Mouse (Mus musculus): Measurements from ENCODE around the gene Wwox. TPM values are rescaled to one million over a fixed set of nuclear protein-coding genes. Genes with fewer than 3 reads are reported as not detected.

Wwox gene
- polyA plus RNA-seq, 1 experiment from 2014 or later, result 3.5 TPM

- 50% methylated on average over 16 of the region's 16 CpGs for WGBS (ENCODE audit: insufficient replicate concordance)
- no peaks in the 10 kb centered on the region for H3K9me3 ChIP-seq (replicated peaks; ENCODE audit: control insufficient read depth, low read length)
- peak; percentile 83 for ATAC-seq (ENCODE audit: low read depth)
- H3K4me1 ChIP-seq (ENCODE audit: control insufficient read depth, low read depth, low read length), result no peaks in the 10 kb centered on the region; the same call in 1 of the 2 replicates
- no peak overlapping the region for H3K4me2 ChIP-seq (ENCODE audit: low read depth, low read length)
- H3K36me3 ChIP-seq (ENCODE audit: control insufficient read depth, insufficient read depth), result no peaks in the 10 kb centered on the region
- no peaks in the 10 kb centered on the region for H3K27me3 ChIP-seq (ENCODE audit: control insufficient read depth, insufficient read depth, low read depth, low read length)
- peak overlapping the region; percentile 66; the same call in 1 of the 2 replicates for H3K27ac ChIP-seq (ENCODE audit: low read length)
- H3K9ac ChIP-seq (ENCODE audit: low read depth, low read length), result no peak overlapping the region
- H3K4me3 ChIP-seq (ENCODE audit: low read depth, low read length), result no peak overlapping the region
Measured at GRCm38 (mm10) chr8:114568531-114569166, 129.2 kb downstream of the Wwox start.

- H3K4me3 ChIP-seq (ENCODE audit: low read depth, low read length), result no peak overlapping the region
- no peaks in the 10 kb centered on the region for H3K9me3 ChIP-seq (replicated peaks; ENCODE audit: control insufficient read depth, low read length)
- no peaks in the 10 kb centered on the region for H3K27me3 ChIP-seq (ENCODE audit: control insufficient read depth, insufficient read depth, low read depth, low read length)
- no peak overlapping the region for H3K27ac ChIP-seq (ENCODE audit: low read length)
- no peak overlapping the region for H3K9ac ChIP-seq (ENCODE audit: low read depth, low read length)
- no peak overlapping the region for H3K4me2 ChIP-seq (ENCODE audit: low read depth, low read length)
- no peaks in the 10 kb centered on the region for H3K4me1 ChIP-seq (ENCODE audit: control insufficient read depth, low read depth, low read length)
- H3K36me3 ChIP-seq (ENCODE audit: control insufficient read depth, insufficient read depth), result no peaks in the 10 kb centered on the region
- no peak for ATAC-seq (ENCODE audit: low read depth)
- 42% methylated on average over 4 of the region's 4 CpGs for WGBS (ENCODE audit: insufficient replicate concordance)
Measured at GRCm38 (mm10) chr8:114573014-114573746, 133.7 kb downstream of the Wwox start.

GRCm38 (mm10) chr8:114573747-114574093, 134.3 kb downstream of the Wwox start:
- Histone ChIP-seq H3K4me3 (ENCODE audit: low read depth, low read length) (no peak overlapping the region), H3K27me3 (ENCODE audit: control insufficient read depth, insufficient read depth, low read depth, low read length) (no peaks in the 10 kb centered on the region), H3K4me2 (ENCODE audit: low read depth, low read length) (no peak overlapping the region), H3K4me1 (ENCODE audit: control insufficient read depth, low read depth, low read length) (no peaks in the 10 kb centered on the region), H3K9ac (ENCODE audit: low read depth, low read length) (no peak overlapping the region), H3K36me3 (ENCODE audit: control insufficient read depth, insufficient read depth) (no peaks in the 10 kb centered on the region), H3K9me3 (replicated peaks; ENCODE audit: control insufficient read depth, low read length) (no peaks in the 10 kb centered on the region), H3K27ac (ENCODE audit: low read length) (no peak overlapping the region)
- 59% methylated on average over 8 of the region's 8 CpGs for WGBS (ENCODE audit: insufficient replicate concordance)
- ATAC-seq (ENCODE audit: low read depth), result no peak

DNA sequence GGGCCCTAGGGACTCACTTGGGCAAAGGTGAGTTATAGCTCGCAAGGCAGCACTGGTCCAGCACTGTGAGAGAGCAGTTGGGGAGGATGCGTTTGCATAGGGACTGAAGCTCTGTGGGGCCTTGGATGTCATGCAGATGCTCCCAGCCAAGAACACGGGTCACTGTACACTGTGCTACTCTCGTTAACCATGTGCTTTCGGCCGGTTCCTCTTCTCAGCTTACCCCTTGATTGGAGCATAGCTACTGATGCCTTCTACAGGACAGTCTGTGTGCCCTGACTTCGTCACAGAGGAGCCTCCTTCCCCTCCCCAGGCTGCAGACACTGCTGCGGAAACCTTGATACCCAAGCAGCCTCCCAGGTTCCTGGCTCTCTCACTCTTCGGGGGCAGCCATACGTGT, 139.8 kb downstream of the Wwox start:
- no peak overlapping the region for H3K4me2 ChIP-seq (ENCODE audit: low read depth, low read length)
- no peak overlapping the region for H3K9ac ChIP-seq (ENCODE audit: low read depth, low read length)
- H3K36me3 ChIP-seq (ENCODE audit: control insufficient read depth, insufficient read depth), result no peaks in the 10 kb centered on the region
- no peaks in the 10 kb centered on the region for H3K9me3 ChIP-seq (replicated peaks; ENCODE audit: control insufficient read depth, low read length)
- H3K27ac ChIP-seq (ENCODE audit: low read length), result no peak overlapping the region
- H3K27me3 ChIP-seq (ENCODE audit: control insufficient read depth, insufficient read depth, low read depth, low read length), result no peaks in the 10 kb centered on the region
- no peaks in the 10 kb centered on the region for H3K4me1 ChIP-seq (ENCODE audit: control insufficient read depth, low read depth, low read length)
- no peak overlapping the region for H3K4me3 ChIP-seq (ENCODE audit: low read depth, low read length)
- WGBS (ENCODE audit: insufficient replicate concordance), result 70% methylated on average over 10 of the region's 10 CpGs
- ATAC-seq (ENCODE audit: low read depth), result no peak

DNA sequence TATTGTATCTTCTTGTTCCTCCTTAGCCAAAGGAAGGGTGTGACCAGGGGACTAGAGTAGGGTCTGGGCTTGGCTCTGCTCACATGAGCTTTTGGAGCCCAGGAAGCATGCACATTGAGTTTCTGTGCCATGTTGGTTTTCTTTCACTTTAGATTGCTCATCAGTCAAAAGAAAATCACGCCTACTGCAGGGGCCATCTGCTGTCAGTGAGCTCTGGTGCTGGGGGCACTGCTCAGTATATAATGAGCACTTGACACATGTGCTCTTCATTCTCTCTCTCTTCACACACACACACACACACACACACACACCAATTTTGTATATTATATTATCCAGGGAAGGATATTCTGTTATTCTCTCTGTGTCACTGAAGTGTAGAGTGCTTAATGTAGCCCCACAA, 141.2 kb downstream of the Wwox start:
- H3K27me3 ChIP-seq (ENCODE audit: control insufficient read depth, insufficient read depth, low read depth, low read length), result no peaks in the 10 kb centered on the region
- H3K9ac ChIP-seq (ENCODE audit: low read depth, low read length), result no peak overlapping the region
- H3K4me2 ChIP-seq (ENCODE audit: low read depth, low read length), result no peak overlapping the region
- WGBS (ENCODE audit: insufficient replicate concordance), result 50% methylated on average over 1 of the region's 1 CpGs
- no peak for ATAC-seq (ENCODE audit: low read depth)
- H3K36me3 ChIP-seq (ENCODE audit: control insufficient read depth, insufficient read depth), result no peaks in the 10 kb centered on the region
- no peak overlapping the region for H3K4me3 ChIP-seq (ENCODE audit: low read depth, low read length)
- no peaks in the 10 kb centered on the region for H3K9me3 ChIP-seq (replicated peaks; ENCODE audit: control insufficient read depth, low read length)
- H3K4me1 ChIP-seq (ENCODE audit: control insufficient read depth, low read depth, low read length), result no peaks in the 10 kb centered on the region
- no peak overlapping the region for H3K27ac ChIP-seq (ENCODE audit: low read length)

GRCm38 (mm10) chr8:114590336-114590867, 150.9 kb downstream of the Wwox start:
- H3K9ac ChIP-seq (ENCODE audit: low read depth, low read length), result no peak overlapping the region
- H3K4me3 ChIP-seq (ENCODE audit: low read depth, low read length), result no peak overlapping the region
- H3K27me3 ChIP-seq (ENCODE audit: control insufficient read depth, insufficient read depth, low read depth, low read length), result no peaks in the 10 kb centered on the region
- H3K27ac ChIP-seq (ENCODE audit: low read length), result no peak overlapping the region
- ATAC-seq (ENCODE audit: low read depth), result no peak
- no peak overlapping the region for H3K4me2 ChIP-seq (ENCODE audit: low read depth, low read length)
- peaks cover 7% of the 10 kb centered on the region for H3K4me1 ChIP-seq (ENCODE audit: control insufficient read depth, low read depth, low read length)
- 82% methylated on average over 12 of the region's 12 CpGs for WGBS (ENCODE audit: insufficient replicate concordance)
- no peaks in the 10 kb centered on the region for H3K9me3 ChIP-seq (replicated peaks; ENCODE audit: control insufficient read depth, low read length)
- no peaks in the 10 kb centered on the region for H3K36me3 ChIP-seq (ENCODE audit: control insufficient read depth, insufficient read depth)

- Histone ChIP-seq H3K36me3 (ENCODE audit: control insufficient read depth, insufficient read depth) (no peaks in the 10 kb centered on the region), H3K4me1 (ENCODE audit: control insufficient read depth, low read depth, low read length) (peaks cover 7% of the 10 kb centered on the region), H3K27ac (ENCODE audit: low read length) (peak overlapping the region; percentile 48), H3K4me2 (ENCODE audit: low read depth, low read length) (no peak overlapping the region), H3K9me3 (replicated peaks; ENCODE audit: control insufficient read depth, low read length) (no peaks in the 10 kb centered on the region), H3K9ac (ENCODE audit: low read depth, low read length) (no peak overlapping the region), H3K4me3 (ENCODE audit: low read depth, low read length) (no peak overlapping the region), H3K27me3 (ENCODE audit: control insufficient read depth, insufficient read depth, low read depth, low read length) (no peaks in the 10 kb centered on the region)
- ATAC-seq (ENCODE audit: low read depth), result no peak
- WGBS (ENCODE audit: insufficient replicate concordance), result 54% methylated on average over 26 of the region's 26 CpGs
Measured at GRCm38 (mm10) chr8:114591296-114592280, 152.1 kb downstream of the Wwox start.

GRCm38 (mm10) chr8:114593424-114594157, 154.1 kb downstream of the Wwox start:
- WGBS (ENCODE audit: insufficient replicate concordance), result 53% methylated on average over 19 of the region's 19 CpGs
- H3K27me3 ChIP-seq (ENCODE audit: control insufficient read depth, insufficient read depth, low read depth, low read length), result no peaks in the 10 kb centered on the region
- H3K36me3 ChIP-seq (ENCODE audit: control insufficient read depth, insufficient read depth), result no peaks in the 10 kb centered on the region
- H3K4me2 ChIP-seq (ENCODE audit: low read depth, low read length), result 0 out of 2 replicates have a peak overlapping the region, but pooled peaks have one; percentile 6
- H3K27ac ChIP-seq (ENCODE audit: low read length), result no peak overlapping the region; the same call in 1 of the 2 replicates
- H3K4me1 ChIP-seq (ENCODE audit: control insufficient read depth, low read depth, low read length), result peaks cover 7% of the 10 kb centered on the region
- ATAC-seq (ENCODE audit: low read depth), result peak; percentile 27; the same call in 1 of the 2 replicates
- H3K9me3 ChIP-seq (replicated peaks; ENCODE audit: control insufficient read depth, low read length), result no peaks in the 10 kb centered on the region
- no peak overlapping the region for H3K9ac ChIP-seq (ENCODE audit: low read depth, low read length)
- no peak overlapping the region for H3K4me3 ChIP-seq (ENCODE audit: low read depth, low read length)
